Mouse (Mus musculus) MEL (cell line): ENCODE results near the gene Pank4. TPM values are rescaled to one million over a fixed set of nuclear protein-coding genes. Genes with fewer than 3 reads are reported as not detected.

Source experiments
- DNase-seq: peaks from one replicate; pipeline ENCODE4 v3.0.0; 2011; ENCODE audit warnings: low read depth, low spot score
- H3K27ac ChIP-seq: 2 replicates; pipeline ENCODE4 v1.5.1; 2012; ENCODE audit warnings: low read depth, mild to moderate bottlenecking, control low read depth, low read length, moderate library complexity; ENCODE audit not compliant: control insufficient read depth
- H3K27me3 ChIP-seq, 2 experiments: fragments of 150-350 bp in 1 of 2; sonication (generic) in 1 of 2; 2 replicates each; pipeline ENCODE4 v1.6.1; 2012; ENCODE audit warnings: low read length in 2 of 2, mild to moderate bottlenecking in 2 of 2, improper control_type of control experiment in 1 of 2, moderate library complexity in 1 of 2; ENCODE audit not compliant: insufficient read depth in 2 of 2, control insufficient read depth in 1 of 2
- H3K36me3 ChIP-seq, 2 experiments: 2 replicates each; pipeline ENCODE4 v1.6.1; 2012 to 2014; ENCODE audit warnings: low read length in 2 of 2, improper control_type of control experiment in 1 of 2, inconsistent platforms in 1 of 2, mild to moderate bottlenecking in 1 of 2; ENCODE audit not compliant: insufficient read depth in 2 of 2, control insufficient read depth in 1 of 2
- H3K4me1 ChIP-seq, 2 experiments: fragments of 150-350 bp in 1 of 2; sonication (generic) in 1 of 2; 2 replicates each; pipeline ENCODE4 v1.6.1; 2012; ENCODE audit warnings: low read length in 2 of 2, improper control_type of control experiment in 1 of 2, mild to moderate bottlenecking in 1 of 2; ENCODE audit not compliant: insufficient read depth in 2 of 2, control insufficient read depth in 1 of 2
- H3K4me3 ChIP-seq, 2 experiments: fragments of 150-350 bp in 1 of 2; sonication (generic) in 1 of 2; 2 replicates each; pipeline ENCODE4 v1.5.1; 2012; ENCODE audit warnings: low read depth in 2 of 2, low read length in 2 of 2, mild to moderate bottlenecking in 2 of 2, moderate library complexity in 2 of 2, control low read depth in 1 of 2, improper control_type of control experiment in 1 of 2; ENCODE audit not compliant: control insufficient read depth in 1 of 2, insufficient read depth in 1 of 2
- H3K79me2 ChIP-seq: 2 replicates; pipeline ENCODE4 v1.6.1; 2012; ENCODE audit warnings: mild to moderate bottlenecking, low read length, moderate library complexity; ENCODE audit not compliant: control insufficient read depth, poor library complexity, insufficient read depth
- H3K9ac ChIP-seq: 2 replicates; pipeline ENCODE4 v1.6.1; 2012; ENCODE audit warnings: low read depth, mild to moderate bottlenecking, control low read depth, low read length, moderate library complexity; ENCODE audit not compliant: control insufficient read depth, poor library complexity, severe bottlenecking
- H3K9me3 ChIP-seq: fragments of 150-350 bp; sonication (generic); replicated peaks from 2 replicates; pipeline ENCODE4 v1.6.1; 2012; ENCODE audit warnings: mild to moderate bottlenecking, low read length, improper control_type of control experiment, moderate library complexity; ENCODE audit not compliant: insufficient read depth
- ETS1 ChIP-seq: IDR thresholded peaks from 2 replicates; pipeline ENCODE4 v1.6.1; 2012; ENCODE audit warnings: low read depth, mild to moderate bottlenecking, inconsistent platforms, low read length, improper control_type of control experiment, moderate library complexity
- HCFC1 ChIP-seq: IDR thresholded peaks from 2 replicates; pipeline ENCODE4 v1.6.1; 2012; ENCODE audit warnings: low read depth, mild to moderate bottlenecking, inconsistent platforms, low read length, improper control_type of control experiment, moderate library complexity
- MAFK ChIP-seq: IDR thresholded peaks from 2 replicates; pipeline ENCODE4 v1.6.1; 2011; ENCODE audit warnings: low read depth, mild to moderate bottlenecking, low read length, improper control_type of control experiment, borderline replicate concordance
- NRF1 ChIP-seq: IDR thresholded peaks from 2 replicates; pipeline ENCODE4 v1.6.1; 2014; ENCODE audit warnings: low read depth, mild to moderate bottlenecking, inconsistent platforms, low read length, improper control_type of control experiment, moderate library complexity; ENCODE audit not compliant: poor library complexity, insufficient read depth, severe bottlenecking
- POLR2AphosphoS2 ChIP-seq: IDR thresholded peaks from 2 replicates; pipeline ENCODE4 v1.6.1; 2011; ENCODE audit warnings: low read length, improper control_type of control experiment
- RAD21 ChIP-seq: IDR thresholded peaks from 2 replicates; pipeline ENCODE4 v1.6.1; 2011; ENCODE audit warnings: mild to moderate bottlenecking, low read depth, low read length, improper control_type of control experiment
- RCOR1 ChIP-seq: IDR thresholded peaks from 2 replicates; pipeline ENCODE4 v1.6.1; 2012; ENCODE audit warnings: low read depth, mild to moderate bottlenecking, inconsistent platforms, low read length, improper control_type of control experiment
- SIN3A ChIP-seq: IDR thresholded peaks from 2 replicates; pipeline ENCODE4 v1.6.1; 2012; ENCODE audit warnings: low read length, improper control_type of control experiment, inconsistent platforms
- UBTF ChIP-seq: IDR thresholded peaks from 2 replicates; pipeline ENCODE4 v1.6.1; 2012; ENCODE audit warnings: low read depth, mild to moderate bottlenecking, inconsistent platforms, low read length, improper control_type of control experiment, moderate library complexity, borderline replicate concordance; ENCODE audit not compliant: insufficient read depth
- polyA plus RNA-seq, 2 experiments: library from polyadenylated mRNA; stranded (reverse) in 1 of 2; unstranded in 1 of 2; fragments of >175 nt in 1 of 2; fragments of >200 nt in 1 of 2; gene quantifications; 2 replicates each; pipeline versions ENCODE4 v1.2.1 to v1.2.4; 2012; ENCODE audit warnings: low replicate concordance in 2 of 2, low read depth in 1 of 2; ENCODE audit not compliant: insufficient read length in 2 of 2, insufficient read depth in 1 of 2, missing spikeins in 1 of 2
- total RNA-seq: library from RNA; depleted of rRNA; stranded (reverse); fragments of 300-350 nt; gene quantifications from 2 replicates; pipeline ENCODE4 v1.2.3, GENCODE M21; 2012; rRNA removed

Pank4 gene
- total and polyA plus RNA-seq, 3 experiments = 38.4 to 55.5 TPM; not detected in 1

GRCm38 (mm10) chr4:155024170-155025010, 60.5 kb downstream of the Pank4 start:
- TF ChIP-seq RCOR1 (no peak), SIN3A (no peak), UBTF (no peak), MAFK (no peak), HCFC1 (no peak), POLR2AphosphoS2 (no peak), RAD21 (no peak), NRF1 (no peak), ETS1 (no peak)
- H3K9me3 ChIP-seq = no peaks in the 10 kb centered on the region
- no peak overlapping the region for H3K27ac ChIP-seq
- no peaks in the 10 kb centered on the region for H3K4me1 ChIP-seq
- no peaks in the 10 kb centered on the region for H3K36me3 ChIP-seq
- no peak overlapping the region for H3K9ac ChIP-seq
- no peaks in the 10 kb centered on the region for H3K27me3 ChIP-seq
- no peak overlapping the region for H3K4me3 ChIP-seq
- no peak for DNase-seq
- H3K79me2 ChIP-seq = no peaks in the 10 kb centered on the region

Other genes starting within 250 kb of the Pank4 start
- not detected in 2 replicates for gene Ttc34, start 126.7 kb upstream of the Pank4 start, total RNA-seq
- gene Ttc34, start 126.7 kb upstream of the Pank4 start, polyA plus RNA-seq = not detected
- gene Mmel1, start 94.5 kb upstream of the Pank4 start, total RNA-seq = 0.08 TPM in 1 of 2 replicates, not detected in the other
- gene Mmel1, start 94.5 kb upstream of the Pank4 start, polyA plus RNA-seq = under 1 TPM in 1 of 2 experiments, not detected in 1; 0.07 TPM
- not detected in 2 replicates for gene Fam213b, start 65.0 kb upstream of the Pank4 start, total RNA-seq
- gene Fam213b, start 65.0 kb upstream of the Pank4 start, polyA plus RNA-seq = not detected
- gene Tnfrsf14, start 35.6 kb upstream of the Pank4 start, total RNA-seq = 8.6 and 13.4 TPM in 2 replicates
- gene Tnfrsf14, start 35.6 kb upstream of the Pank4 start, polyA plus RNA-seq = 1 to 10 TPM in 1 of 2 experiments, not detected in 1; 8.2 TPM
- gene Hes5, start 3.2 kb upstream of the Pank4 start, total RNA-seq = not detected in 2 replicates
- not detected for gene Hes5, start 3.2 kb upstream of the Pank4 start, polyA plus RNA-seq
- gene Plch2, start 92.7 kb downstream of the Pank4 start, total RNA-seq = 0.62 and 0.85 TPM in 2 replicates
- 1 to 10 TPM in 1 of 2 experiments, not detected in 1; 1.1 TPM for gene Plch2, start 92.7 kb downstream of the Pank4 start, polyA plus RNA-seq
- gene Pex10, start 102.9 kb downstream of the Pank4 start, total RNA-seq = 15.8 and 15.9 TPM in 2 replicates
- 10 to 100 TPM in 1 of 2 experiments, not detected in 1; 21.8 TPM for gene Pex10, start 102.9 kb downstream of the Pank4 start, polyA plus RNA-seq
- gene Rer1, start 122.3 kb downstream of the Pank4 start, total RNA-seq = 119 and 140 TPM in 2 replicates
- 100 to 1,000 TPM; 114 to 379 TPM for gene Rer1, start 122.3 kb downstream of the Pank4 start, polyA plus RNA-seq
- gene Morn1, start 122.5 kb downstream of the Pank4 start, total RNA-seq = 3.0 and 4.4 TPM in 2 replicates
- gene Morn1, start 122.5 kb downstream of the Pank4 start, polyA plus RNA-seq = 1 to 10 TPM in 1 of 2 experiments, not detected in 1; 4.1 TPM